Mouse (Mus musculus): Measurements from ENCODE around the gene Iqck.

Gene Iqck

GRCm38 (mm10) chr7:118989275-118989856, 133.8 kb downstream of the Iqck start:
- DNase-seq (ENCODE audit: low spot score): no peak

GRCm38 (mm10) chr7:118990282-118990681, 134.7 kb downstream of the Iqck start:
- no peak for DNase-seq (ENCODE audit: low spot score)

- DNase-seq (ENCODE audit: low spot score): no peak
These were observed 135.9 kb downstream of the Iqck start for GRCm38 (mm10) chr7:118991341-118991884.

GRCm38 (mm10) chr7:118992080-118992560, 136.6 kb downstream of the Iqck start:
- no peak for DNase-seq (ENCODE audit: low spot score)

- no peak for DNase-seq (ENCODE audit: low spot score)
These were observed 137.3 kb downstream of the Iqck start for GRCm38 (mm10) chr7:118992623-118993405.

- no peak for DNase-seq (ENCODE audit: low spot score)
These were observed 138.2 kb downstream of the Iqck start for GRCm38 (mm10) chr7:118993597-118994230.

GRCm38 (mm10) chr7:118994231-118994842, 138.8 kb downstream of the Iqck start:
- DNase-seq (ENCODE audit: low spot score): peak; percentile 19

GRCm38 (mm10) chr7:118995007-118995406, 139.5 kb downstream of the Iqck start, which contains the start of gene Gprc5b:
Gprc5b (minus strand) TSS chr7:118995211.
- peak; percentile 90 for DNase-seq (ENCODE audit: low spot score)

- no peak for DNase-seq (ENCODE audit: low spot score)
These were observed 140.1 kb downstream of the Iqck start for GRCm38 (mm10) chr7:118995671-118996070.

- DNase-seq (ENCODE audit: low spot score): peak; percentile 71
These were observed 140.7 kb downstream of the Iqck start for GRCm38 (mm10) chr7:118996137-118996837.

- no peak for DNase-seq (ENCODE audit: low spot score)
These were observed 144.3 kb downstream of the Iqck start for GRCm38 (mm10) chr7:118999857-119000256.

GRCm38 (mm10) chr7:119001965-119002364, 146.4 kb downstream of the Iqck start:
- no peak for DNase-seq (ENCODE audit: low spot score)

GRCm38 (mm10) chr7:119002501-119002900, 146.9 kb downstream of the Iqck start:
- DNase-seq (ENCODE audit: low spot score): no peak

GRCm38 (mm10) chr7:119010854-119011529, 155.4 kb downstream of the Iqck start:
- DNase-seq (ENCODE audit: low spot score): peak; percentile 73

- no peak for DNase-seq (ENCODE audit: low spot score)
These were observed 160.2 kb downstream of the Iqck start for GRCm38 (mm10) chr7:119015736-119016135.

- DNase-seq (ENCODE audit: low spot score): no peak
These were observed 164.0 kb downstream of the Iqck start for GRCm38 (mm10) chr7:119019537-119019936.

Data from urinary bladder, postnatal 25 days (tissue).